Mouse (Mus musculus): ENCODE data around the gene Olfr108.

Olfr108 gene

GRCm38 (mm10) chr17:37445180-37445579 lies at the start of gene Olfr108:
TSS of gene Olfr108 (plus strand) at chr17:37445480.
- in situ Hi-C loops (cut with MboI; ENCODE audit: low sequenced_read_pairs): no loop called here

- in situ Hi-C loops (cut with MboI; ENCODE audit: low sequenced_read_pairs): no loop called here
Measured at GRCm38 (mm10) chr17:37398926-37399325, 46.4 kb upstream of the Olfr108 start, which contains the start of gene Olfr107. TSS of gene Olfr107 (plus strand) at chr17:37399226.

GRCm38 (mm10) chr17:37413380-37413779 lies 31.9 kb upstream of the Olfr108 start:
- in situ Hi-C loops (cut with MboI; ENCODE audit: low sequenced_read_pairs): no loop called here

- in situ Hi-C loops (cut with MboI; ENCODE audit: low sequenced_read_pairs): no loop called here
Measured at GRCm38 (mm10) chr17:37458616-37459015, 13.3 kb downstream of the Olfr108 start, which contains the start of gene Olfr109. TSS of gene Olfr109 (plus strand) at chr17:37458916.

GRCm38 (mm10) chr17:37483452-37483851 lies 38.2 kb downstream of the Olfr108 start, which contains the start of gene H2-M2:
TSS of gene H2-M2 (minus strand) at chr17:37483552.
- in situ Hi-C loops (cut with MboI; ENCODE audit: low sequenced_read_pairs): no loop called here

GRCm38 (mm10) chr17:37491930-37492518 lies 46.7 kb downstream of the Olfr108 start, which contains the start of gene Olfr110:
TSS of gene Olfr110 (plus strand) at chr17:37492468.
- in situ Hi-C loops (cut with MboI; ENCODE audit: low sequenced_read_pairs): no loop called here

Data from CH12F3 (cell line).